Mouse (Mus musculus) brain, embryonic 14.5 days (tissue): Measurements from ENCODE around the gene Zgrf1.

Experiments
- CTCF ChIP-seq: fragments of 200-500 bp; IDR thresholded peaks from 2 replicates; pipeline ENCODE4 v1.5.1; 2012; ENCODE audit warnings: inconsistent platforms, mild to moderate bottlenecking, moderate library complexity, borderline replicate concordance; ENCODE audit not compliant: insufficient read depth, insufficient read length; ENCODE audit errors: extremely low read depth
- POLR2A ChIP-seq: fragments of 200-500 bp; IDR thresholded peaks from 2 replicates; pipeline ENCODE4 v1.6.1; 2012; ENCODE audit warnings: mild to moderate bottlenecking, inconsistent platforms, borderline replicate concordance; ENCODE audit not compliant: poor library complexity, insufficient read depth, insufficient read length, severe bottlenecking; ENCODE audit errors: extremely low read depth

- no peak for TF ChIP-seq CTCF
- TF ChIP-seq POLR2A: no peak
Observed at GRCm38 (mm10) chr3:127507878-127508783, 45.2 kb upstream of the Zgrf1 start.
